Mouse (Mus musculus) kidney, embryonic 16.5 days (tissue): ENCODE measurements at regions not wholly inside any gene's neighbourhood (a gene's known extent, or its start where the extent isn't known, plus 50 kb on each side); places are given as distances from the start of the nearest gene placed in this dataset.
A peak's percentile ranks its signal among the peaks of the same experiment; 100 is the strongest.

Experiments
- ATAC-seq: fragments of 200-750 bp; cut with Nextera tagmentation; 2 replicates; pipeline ENCODE4 v1.8.0; 2017; ENCODE audit warnings: moderate TSS enrichment; ENCODE audit not compliant: low FRiP score, low TSS enrichment
- H3K27ac ChIP-seq: fragments of 300-500 bp; sonication (generic); 2 replicates; pipeline ENCODE4 v1.5.1; 2014; ENCODE audit warnings: low read length
- H3K27me3 ChIP-seq: fragments of 300-500 bp; sonication (generic); 2 replicates; pipeline ENCODE4 v1.6.1; 2014; ENCODE audit warnings: low read length, control low read depth, mixed read lengths; ENCODE audit not compliant: insufficient read depth
- H3K36me3 ChIP-seq: fragments of 300-500 bp; sonication (generic); 2 replicates; pipeline ENCODE4 v1.6.1; 2014; ENCODE audit warnings: low read length, control low read depth, mixed read lengths; ENCODE audit not compliant: insufficient read depth
- H3K4me1 ChIP-seq: fragments of 300-500 bp; sonication (generic); 2 replicates; pipeline ENCODE4 v1.6.1; 2014; ENCODE audit warnings: low read length, control low read depth, mixed read lengths; ENCODE audit not compliant: insufficient read depth
- H3K4me2 ChIP-seq: fragments of 300-500 bp; sonication (generic); replicated peaks from 2 replicates; pipeline ENCODE4 v1.6.1; 2014; ENCODE audit warnings: low read depth, low read length
- H3K4me3 ChIP-seq: fragments of 300-500 bp; sonication (generic); 2 replicates; pipeline ENCODE4 v1.5.1; 2014; ENCODE audit warnings: mild to moderate bottlenecking, low read length
- H3K9ac ChIP-seq: fragments of 300-500 bp; sonication (generic); replicated peaks from 2 replicates; pipeline ENCODE4 v1.6.1; 2014; ENCODE audit warnings: low read length
- H3K9me3 ChIP-seq: fragments of 300-500 bp; sonication (generic); 2 replicates; pipeline ENCODE4 v1.6.1; 2016; ENCODE audit warnings: low read length, control low read depth
- WGBS: fragments of 180-500 bp; shearing (Covaris S2); extraction: QIAGEN DNeasy Blood & Tissue Kit; methylation state at CpG from one replicate; pipeline ENCODE4 v1.1.7; 2014; 5-methylcytosine and 5-hydroxymethylcytosine counted together

GRCm38 (mm10) chr12:86616327-86616726 is 62.2 kb upstream of the Vash1 start:
- Histone ChIP-seq H3K4me1 (no peaks in the 10 kb centered on the region), H3K4me2 (no peak overlapping the region), H3K27me3 (no peaks in the 10 kb centered on the region), H3K9ac (no peak overlapping the region), H3K9me3 (no peaks in the 10 kb centered on the region), H3K4me3 (no peak overlapping the region), H3K27ac (no peak overlapping the region), H3K36me3 (no peaks in the 10 kb centered on the region)
- WGBS: 76% methylated on average over 3 of the region's 3 CpGs
- no peak for ATAC-seq

DNA sequence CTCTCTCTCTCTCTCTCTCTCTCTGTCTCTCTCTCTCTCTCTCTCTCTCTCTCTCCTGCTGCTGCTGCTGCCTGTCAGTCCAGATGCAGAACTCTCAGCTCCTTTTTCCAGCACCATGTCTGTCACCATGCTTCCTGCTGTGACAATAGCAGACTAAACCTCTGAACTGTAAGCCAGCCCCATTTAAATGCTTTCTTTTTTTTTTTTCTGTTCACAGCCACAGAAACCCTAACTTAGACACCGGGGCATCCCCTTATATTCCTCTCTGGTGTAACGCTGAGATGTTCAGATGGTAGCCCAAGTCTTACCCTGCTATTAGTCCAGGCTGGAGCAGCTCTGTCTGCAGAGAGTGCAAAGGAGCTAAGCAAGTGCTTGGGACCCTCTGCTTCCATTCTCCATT is 54.3 kb upstream of the Vash1 start:
- Histone ChIP-seq H3K9ac (no peak overlapping the region), H3K4me1 (peaks cover 8% of the 10 kb centered on the region; the same call in 1 of the 2 replicates), H3K27me3 (no peaks in the 10 kb centered on the region), H3K27ac (no peak overlapping the region), H3K4me2 (no peak overlapping the region), H3K36me3 (no peaks in the 10 kb centered on the region), H3K4me3 (no peak overlapping the region), H3K9me3 (no peaks in the 10 kb centered on the region)
- ATAC-seq: no peak
- WGBS: 70% methylated on average over 2 of the region's 2 CpGs

GRCm38 (mm10) chr12:86626684-86627083 is 51.8 kb upstream of the Vash1 start:
- ATAC-seq: no peak
- 54% methylated on average over 3 of the region's 3 CpGs for whole genome bisulfite sequencing

DNA sequence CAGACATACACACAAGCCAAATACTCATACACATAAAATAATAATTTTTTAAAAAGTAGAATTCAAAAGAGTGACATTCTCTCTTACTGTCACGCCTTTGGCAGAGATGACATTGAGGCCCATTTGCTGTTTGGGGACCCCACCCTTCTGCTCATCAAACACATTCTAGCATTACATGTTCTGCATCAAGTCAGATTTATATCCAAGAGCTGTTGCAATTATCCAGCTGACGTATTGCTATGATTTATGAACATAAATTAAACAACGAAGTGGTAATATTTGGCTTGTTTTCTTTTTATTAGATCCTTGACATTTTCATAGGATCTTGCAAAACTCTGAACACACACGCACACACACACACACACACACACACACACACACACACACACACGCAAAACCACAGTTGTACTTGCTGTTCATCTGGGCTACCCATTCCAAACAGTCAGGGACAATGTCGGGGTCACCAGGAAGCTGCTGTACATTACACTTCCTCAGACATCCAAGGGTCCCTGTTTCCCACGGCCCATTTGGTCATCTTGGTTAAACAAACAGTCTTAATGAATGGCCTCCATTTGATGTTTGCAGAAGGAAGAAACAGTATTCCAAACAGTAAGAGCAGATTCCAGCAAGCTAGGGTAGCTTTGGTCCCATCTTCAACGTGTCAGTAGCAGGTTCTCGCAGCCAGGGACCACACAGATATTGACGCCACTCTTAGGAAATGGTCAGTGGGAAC is 50.3 kb upstream of the Vash1 start:
- Histone ChIP-seq H3K27me3 (no peaks in the 10 kb centered on the region), H3K4me2 (no peak overlapping the region), H3K9me3 (no peaks in the 10 kb centered on the region), H3K4me1 (peaks cover 8% of the 10 kb centered on the region; the same call in 1 of the 2 replicates), H3K27ac (no peak overlapping the region), H3K36me3 (no peaks in the 10 kb centered on the region), H3K9ac (no peak overlapping the region), H3K4me3 (no peak overlapping the region)
- WGBS: 42% methylated on average over 10 of the region's 10 CpGs
- ATAC-seq: peak; percentile 51; the same call in 1 of the 2 replicates

More at GRCm38 (mm10) chr12:86626684-86627083, 51.8 kb upstream of the Vash1 start:
- Histone ChIP-seq H3K9me3 (no peaks in the 10 kb centered on the region), H3K27me3 (no peaks in the 10 kb centered on the region), H3K4me3 (no peak overlapping the region), H3K36me3 (no peaks in the 10 kb centered on the region), H3K9ac (no peak overlapping the region), H3K27ac (peak overlapping the region; percentile 53), H3K4me2 (no peak overlapping the region), H3K4me1 (peaks cover 8% of the 10 kb centered on the region; the same call in 1 of the 2 replicates)
